Comparison of ENCODE assay signal across 8 mouse cellular contexts in genomic region chr12:73554155-73554554, GRCm38 (mm10). TPM values are rescaled to one million over a fixed set of nuclear protein-coding genes. Genes with fewer than 3 reads are reported as not detected.
DNase-seq lines count a peak whose midpoint lies in the region; ATAC-seq and TF ChIP-seq lines count a peak whose summit lies in the region.

No protein-coding gene starts in this region.

- no peak overlapping the region for H3K9ac ChIP-seq in forebrain, embryonic 16.5 days (replicated peaks; ENCODE audit: low read depth, low read length)

- 3% methylated on average over 5 of the region's 5 CpGs for WGBS in cerebellum, adult 2 months
- WGBS in forebrain, embryonic 16.5 days, result 5% methylated on average over 5 of the region's 5 CpGs

- no peaks in the 10 kb centered on the region for H3K9me3 ChIP-seq in forebrain, embryonic 16.5 days (ENCODE audit: control insufficient read depth, low read length)

- H3K4me3 ChIP-seq in left cerebral cortex, adult 2 months, result no peak overlapping the region
- no peak overlapping the region for H3K4me3 ChIP-seq in cerebellum, adult 2 months (replicated peaks; ENCODE audit: insufficient read depth, low read depth, low read length)
- H3K4me3 ChIP-seq in forebrain, embryonic 16.5 days (replicated peaks; ENCODE audit: low read length), result no peak overlapping the region

- no peak overlapping the region for H3K4me2 ChIP-seq in forebrain, embryonic 16.5 days (ENCODE audit: low read length)

- no peak for TF ChIP-seq POLR2A in cerebellum, adult 2 months (IDR thresholded peaks at IDR 0.05; ENCODE audit: borderline replicate concordance, insufficient read depth, low read length)

- intact Hi-C loops in left cerebral cortex, adult 2 months (cut with DNase I), result loop anchor here (1.0 to 10.0 kb wide), 2 partner anchors 20 to 529 kb away; no protein-coding TSS in a partner anchor
- intact Hi-C loops in left cerebral cortex, postnatal 10 days (cut with DNase I), result loop anchor here (5.0 kb wide), 1 partner anchor 707 kb away; no protein-coding TSS in a partner anchor

- peak; percentile 89 for TF ChIP-seq CTCF in left cerebral cortex, adult 2 months (IDR thresholded peaks at IDR 0.05)
- TF ChIP-seq CTCF in cerebellum, adult 2 months (IDR thresholded peaks at IDR 0.05; ENCODE audit: borderline replicate concordance, insufficient read depth, low read depth, low read length), result peak; percentile 48; the same call in 1 of the 2 replicates

- no peaks in the 10 kb centered on the region for H3K36me3 ChIP-seq in forebrain, embryonic 16.5 days (ENCODE audit: control insufficient read depth, insufficient read depth)

- peak; percentile 57 to 62 for DNase-seq in left cerebral cortex, adult 2 months (ENCODE audit: extremely low spot score in 1 of 2, low spot score in 2 of 2)
- no peak for DNase-seq in left cerebral cortex, adult 11 months (ENCODE audit: low spot score)
- DNase-seq in cerebellum, adult 2 months, result peak; percentile 32 to 50
- DNase-seq in hindlimb bud, embryonic 11.5 days (ENCODE audit: extremely low spot score, low read depth, low spot score), result peak; percentile 85
- DNase-seq in left cerebral cortex, postnatal 10 days (ENCODE audit: extremely low spot score in 1 of 2, low spot score in 2 of 2), result peak; percentile 66 to 67
- DNase-seq in mesoderm, embryonic 11.5 days (ENCODE audit: low read depth, low spot score), result peak; percentile 84
- peak; percentile 19 to 48 for DNase-seq in spleen, postnatal 36 days (ENCODE audit: low spot score in 2 of 2)

- H3K27me3 ChIP-seq in cerebellum, adult 2 months (ENCODE audit: control insufficient read depth, insufficient read depth, low read length), result no peaks in the 10 kb centered on the region
- H3K27me3 ChIP-seq in forebrain, embryonic 16.5 days (replicated peaks; ENCODE audit: control insufficient read depth, insufficient read depth, low read length), result peaks cover 11% of the 10 kb centered on the region

- no peaks in the 10 kb centered on the region for H3K4me1 ChIP-seq in cerebellum, adult 2 months (ENCODE audit: control insufficient read depth, insufficient read depth, low read length)
- H3K4me1 ChIP-seq in forebrain, embryonic 16.5 days (replicated peaks; ENCODE audit: control insufficient read depth, insufficient read depth, low read length), result no peaks in the 10 kb centered on the region

- peak; percentile 57; the same call in 1 of the 2 replicates for ATAC-seq in forebrain, embryonic 16.5 days

- H3K27ac ChIP-seq in left cerebral cortex, adult 2 months, result no peak overlapping the region
- no peak overlapping the region for H3K27ac ChIP-seq in cerebellum, adult 2 months (ENCODE audit: insufficient read depth, low read length)
- no peak overlapping the region for H3K27ac ChIP-seq in forebrain, embryonic 16.5 days (ENCODE audit: low read length)

RNA-seq across cellular contexts. Expression of gene Tmem30b, which starts 8.0 kb away (rescaled TPM):
- under 1 TPM in 1 of 2 experiments, not detected in 1; 0.11 TPM for total RNA-seq in left cerebral cortex, adult 2 months (2021)
- 0.62 and 0.97 TPM in 2 replicates for polyA plus RNA-seq in cerebellum, adult 2 months (2012; rRNA removed)
- 0.22 and 0.46 TPM in 2 replicates for polyA plus RNA-seq in forebrain, embryonic 16.5 days (2015; fragmentation: Nextera tagmentation; extraction: Ambion mirVana)
- under 1 TPM; 0.11 to 0.14 TPM for total RNA-seq in left cerebral cortex, postnatal 10 days (2021)

RNA-seq across cellular contexts. Expression of gene Prkch, which starts 30.4 kb away (rescaled TPM):
- 1 to 10 TPM; 4.1 to 5.7 TPM for total RNA-seq in left cerebral cortex, adult 2 months (2021)
- 3.2 and 3.4 TPM in 2 replicates for polyA plus RNA-seq in cerebellum, adult 2 months (2012; rRNA removed)
- polyA plus RNA-seq in forebrain, embryonic 16.5 days (2015; fragmentation: Nextera tagmentation; extraction: Ambion mirVana), result 3.6 and 4.3 TPM in 2 replicates
- 1 to 10 TPM; 5.0 to 5.1 TPM for total RNA-seq in left cerebral cortex, postnatal 10 days (2021)
